16 mouse cellular contexts compared by ENCODE assay signal in genomic region chr4:151899707-151900384, GRCm38 (mm10). TPM values are rescaled to one million over a fixed set of nuclear protein-coding genes. Genes with fewer than 3 reads are reported as not detected.
DNase-seq lines count a peak whose midpoint lies in the region; TF ChIP-seq lines count a peak whose summit lies in the region.
"Had no signal": no experiment of that assay in that cellular context is flagged by ENCODE, and none has a peak within 500 bp of the region (broad histone marks: within the 10 kb centered on the region; RNA-seq: fewer than 3 reads in every experiment).

No protein-coding gene starts in this region.

- intact Hi-C loops in heart, adult 2 months (cut with DNase I), result loop anchor here (2.0 kb wide), 1 partner anchor 37 kb away; no protein-coding TSS in a partner anchor

- no peaks in the 10 kb centered on the region for H3K36me3 ChIP-seq in heart, adult 2 months (ENCODE audit: control insufficient read depth, insufficient read depth, low read length)
- H3K36me3 ChIP-seq in splenic B cell, adult 2 months (ENCODE audit: control insufficient read depth, insufficient read depth, low read length, poor library complexity, severe bottlenecking), result no peaks in the 10 kb centered on the region
- H3K36me3 ChIP-seq: embryonic facial prominence, embryonic 10.5 days; forebrain, embryonic 15.5 days; limb, embryonic 15.5 days; midbrain, embryonic 12.5 days had no signal

- no peak for TF ChIP-seq EP300 in heart, adult 2 months (IDR thresholded peaks at IDR 0.05; ENCODE audit: insufficient read depth, low read depth, low read length)

- TF ChIP-seq CTCF in heart, adult 2 months (IDR thresholded peaks at IDR 0.05), result peak; percentile 59

- WGBS in heart, adult 2 months, result 73% methylated on average over 11 of the region's 11 CpGs

- H3K4me1 ChIP-seq in heart, adult 2 months (ENCODE audit: control insufficient read depth, insufficient read depth, low read length), result peaks cover 22% of the 10 kb centered on the region
- H3K4me1 ChIP-seq: embryonic facial prominence, embryonic 10.5 days; midbrain, embryonic 12.5 days had no signal

- DNase-seq in heart, adult 2 months, result no peak
- no peak for DNase-seq in heart, adult 9 months (ENCODE audit: low spot score in 2 of 2)
- peak; percentile 13 for DNase-seq in lung, postnatal 36 days
- DNase-seq in lung, adult 18-20 months, result no peak
- DNase-seq in R1 (ENCODE audit: low read depth, low spot score), result peak; percentile 87
- peak; percentile 27 for DNase-seq in splenic B cell, adult 2 months (ENCODE audit: low read depth, low spot score)
- DNase-seq in urinary bladder, adult 2 months (ENCODE audit: low spot score), result no peak
- DNase-seq in right cerebral cortex, adult 18-20 months, result no peak
- DNase-seq: adrenal gland, adult 2 months; heart, postnatal 36 days; kidney, adult 9 months; right cerebral cortex, postnatal 25 days had no signal

- TF ChIP-seq POLR2A in heart, adult 2 months (IDR thresholded peaks at IDR 0.05; ENCODE audit: insufficient read depth, low read depth, low read length), result no peak

- no peak overlapping the region for H3K4me3 ChIP-seq in heart, adult 2 months
- H3K4me3 ChIP-seq: embryonic facial prominence, embryonic 10.5 days; forebrain, embryonic 15.5 days; limb, embryonic 15.5 days; midbrain, embryonic 12.5 days had no signal

- no peak overlapping the region for H3K9ac ChIP-seq in heart, adult 2 months (ENCODE audit: low read depth, low read length)
- H3K9ac ChIP-seq: forebrain, embryonic 15.5 days; limb, embryonic 15.5 days; midbrain, embryonic 12.5 days had no signal

- no peak overlapping the region for H3K27ac ChIP-seq in heart, adult 2 months
- H3K27ac ChIP-seq: embryonic facial prominence, embryonic 10.5 days; forebrain, embryonic 15.5 days; limb, embryonic 15.5 days; midbrain, embryonic 12.5 days had no signal

- H3K27me3 ChIP-seq in heart, adult 2 months (ENCODE audit: control insufficient read depth, insufficient read depth, low read length), result no peaks in the 10 kb centered on the region
- H3K27me3 ChIP-seq in splenic B cell, adult 2 months (ENCODE audit: control insufficient read depth, insufficient read depth, low read length, poor library complexity, severe bottlenecking), result no peaks in the 10 kb centered on the region
- H3K27me3 ChIP-seq: forebrain, embryonic 15.5 days; limb, embryonic 15.5 days had no signal

- no peaks in the 10 kb centered on the region for H3K79me2 ChIP-seq in heart, adult 2 months (replicated peaks; ENCODE audit: control insufficient read depth, insufficient read depth, low read length)

RNA-seq across cellular contexts. Expression of gene Dnajc11, which starts 33.6 kb away (rescaled TPM):
- total RNA-seq in heart, adult 2 months (2021), result 10 to 100 TPM; 71.0 to 84.3 TPM
- 55.9 and 66.9 TPM in 2 replicates for polyA plus RNA-seq in heart, adult 2 months (2012; rRNA removed)
- 33.6 and 35.7 TPM in 2 replicates for polyA plus RNA-seq in urinary bladder, adult 2 months (2012; rRNA removed)

RNA-seq across cellular contexts. Expression of gene Camta1, which starts 38.2 kb away (rescaled TPM):
- 100 to 1,000 TPM; 208 to 234 TPM for total RNA-seq in heart, adult 2 months (2021)
- 39.4 and 75.3 TPM in 2 replicates for polyA plus RNA-seq in heart, adult 2 months (2012; rRNA removed)
- 24.2 and 29.8 TPM in 2 replicates for polyA plus RNA-seq in urinary bladder, adult 2 months (2012; rRNA removed)

Comparison
In these comparisons a context has a peak if more than half of its experiments do, and no peak if none do; other contexts are left out.
1. DNase-seq: peak in lung, postnatal 36 days (single experiment), R1 (single experiment) and splenic B cell, adult 2 months (single experiment); none in heart, adult 2 months (0 of 2), heart, adult 9 months (0 of 2), lung, adult 18-20 months (0 of 2), urinary bladder, adult 2 months (single experiment) and right cerebral cortex, adult 18-20 months (single experiment).